Mouse (Mus musculus) frontal cortex, adult 2 months (tissue): ENCODE data around the gene Rbbp6. TPM values are rescaled to one million over a fixed set of nuclear protein-coding genes. Genes with fewer than 3 reads are reported as not detected.
A peak's percentile ranks its signal among the peaks of the same experiment; 100 is the strongest.

ENCODE experiments used
- DNase-seq, 2 experiments: peaks; one replicate each; pipeline ENCODE4 v3.0.0; 2022; ENCODE audit warnings: low spot score in 1 of 2; ENCODE audit errors: extremely low spot score in 1 of 2
- polyA plus RNA-seq: library from polyadenylated mRNA; depleted of rRNA; stranded (reverse); fragments of >200 nt; gene quantifications from 2 replicates; pipeline ENCODE4 v1.2.3, GENCODE M21; 2012; rRNA removed

Rbbp6 gene
- polyA plus RNA-seq = 64.3 and 65.6 TPM in 2 replicates

DNA sequence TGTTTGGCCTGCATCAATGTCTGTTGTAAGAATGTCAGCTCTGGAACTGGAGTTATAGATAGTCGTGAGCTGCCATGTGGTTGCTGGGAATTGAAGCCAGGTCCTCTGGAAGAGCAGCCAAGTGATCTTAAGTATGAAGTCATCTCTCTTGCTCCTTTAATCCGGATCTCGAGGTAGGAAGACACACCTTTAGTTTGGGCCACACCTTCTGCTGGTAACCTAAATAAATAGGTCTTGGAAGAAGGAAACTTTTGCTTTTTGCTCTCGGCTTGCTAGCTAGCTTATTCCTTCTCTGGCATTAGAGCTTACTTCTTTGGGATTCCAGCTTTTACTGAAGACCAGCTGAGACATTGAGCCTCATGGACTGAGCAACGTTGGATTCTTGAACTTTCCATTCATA, at the start of gene Rbbp6:
TSS of gene Rbbp6 (plus strand) at position 301 of the 400 bp plus-strand sequence.
- DNase-seq = no peak

DNA sequence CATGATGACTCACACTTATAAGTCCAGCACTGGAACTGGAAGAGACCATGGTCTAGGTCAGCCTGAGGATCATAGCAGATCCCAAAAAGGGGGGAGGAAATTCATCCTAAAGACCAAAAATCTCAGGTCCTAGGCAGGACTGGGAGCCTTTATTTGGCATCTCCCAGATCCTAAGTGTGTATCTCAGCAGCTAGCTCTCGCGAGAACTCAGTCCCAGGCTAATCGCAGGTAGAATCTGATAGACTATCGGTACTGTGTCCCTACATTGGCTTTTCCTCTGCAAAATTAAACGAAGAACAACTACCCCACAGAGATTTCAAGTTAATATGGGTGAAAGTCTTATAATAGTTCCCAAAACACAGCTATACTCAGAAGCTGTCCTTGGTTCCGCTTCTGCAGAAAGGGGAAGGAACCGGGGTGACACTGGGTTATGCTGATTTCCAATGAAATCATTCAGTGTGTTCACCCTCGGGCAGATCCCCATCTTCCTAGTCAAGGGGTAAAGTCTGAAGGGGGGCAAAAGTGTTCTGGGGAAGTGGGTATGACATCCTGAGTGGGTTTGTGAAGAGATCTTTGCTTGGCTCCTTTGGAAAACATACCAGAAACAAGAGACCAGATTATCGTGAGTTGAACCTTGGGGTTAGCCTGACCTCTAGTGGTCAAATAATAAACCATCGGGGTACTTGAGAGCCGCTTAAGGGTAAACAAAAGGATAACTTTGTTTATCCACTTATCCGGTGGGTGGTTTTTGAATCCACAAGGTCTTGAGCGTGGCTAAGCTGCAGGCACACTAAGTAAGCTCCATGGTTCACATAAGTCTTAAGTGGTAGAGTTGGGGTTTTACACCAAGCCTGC, 45.5 kb upstream of the Rbbp6 start:
- peak in 1 of 2 experiments; percentile 86 for DNase-seq

DNA sequence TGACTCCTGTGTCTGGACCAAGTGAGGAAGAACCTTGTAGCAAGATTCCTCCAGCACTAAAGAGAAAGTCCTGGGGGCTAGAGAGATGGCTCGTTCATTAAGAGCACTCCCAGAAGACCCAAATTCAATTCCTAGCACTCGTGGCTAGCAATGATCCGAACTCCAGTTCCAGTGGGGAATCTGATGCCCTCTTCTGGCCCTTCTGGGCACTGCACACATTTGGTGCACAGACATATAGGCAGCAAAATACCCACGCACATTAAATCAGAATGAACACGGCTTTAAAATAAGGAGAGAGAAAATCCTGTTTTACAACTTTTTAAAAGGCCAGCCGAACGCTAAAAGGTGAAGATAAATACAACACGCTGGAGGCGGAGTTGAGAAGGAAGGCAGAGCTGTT, 43.9 kb upstream of the Rbbp6 start:
- DNase-seq = no peak

DNA sequence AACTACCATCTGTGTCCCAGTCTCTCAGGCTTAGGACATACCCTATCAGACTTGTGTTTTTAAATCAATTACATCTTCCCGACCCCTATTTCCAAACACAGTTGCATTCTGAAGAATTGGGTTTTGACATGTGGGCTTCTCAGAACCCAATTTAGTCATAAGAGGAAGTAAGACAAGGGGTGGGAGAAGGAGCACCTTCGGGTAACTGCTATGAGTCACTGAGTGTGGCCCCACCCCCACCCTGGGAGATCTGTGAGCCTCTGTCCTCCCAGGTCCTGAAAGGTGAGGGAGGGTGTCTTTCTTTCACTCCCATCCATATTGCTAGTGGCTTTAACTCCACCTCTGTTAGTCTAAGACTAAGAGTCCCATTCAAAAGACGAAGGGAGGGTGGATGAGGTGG, 41.2 kb upstream of the Rbbp6 start:
- no peak for DNase-seq

DNA sequence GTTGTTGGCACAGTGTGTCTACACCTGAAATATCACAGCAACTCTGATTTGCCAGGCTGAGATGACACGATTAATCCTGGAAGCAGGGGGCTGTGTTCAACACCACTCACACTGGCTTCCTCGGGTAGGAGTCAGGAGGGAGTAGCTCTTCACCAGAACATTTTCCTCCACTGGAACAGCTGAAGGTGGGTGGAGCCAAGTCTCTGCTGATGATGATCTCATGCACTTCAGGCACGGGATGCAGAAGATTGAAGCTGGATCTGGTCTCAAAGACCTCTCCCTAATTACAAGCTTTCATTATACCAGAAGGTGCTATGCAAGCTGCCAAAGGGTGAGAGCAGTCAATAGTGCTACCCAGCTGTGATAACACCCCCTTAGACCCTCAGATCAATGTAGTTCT, 35.0 kb upstream of the Rbbp6 start:
- DNase-seq = peak; percentile 15 to 37

DNA sequence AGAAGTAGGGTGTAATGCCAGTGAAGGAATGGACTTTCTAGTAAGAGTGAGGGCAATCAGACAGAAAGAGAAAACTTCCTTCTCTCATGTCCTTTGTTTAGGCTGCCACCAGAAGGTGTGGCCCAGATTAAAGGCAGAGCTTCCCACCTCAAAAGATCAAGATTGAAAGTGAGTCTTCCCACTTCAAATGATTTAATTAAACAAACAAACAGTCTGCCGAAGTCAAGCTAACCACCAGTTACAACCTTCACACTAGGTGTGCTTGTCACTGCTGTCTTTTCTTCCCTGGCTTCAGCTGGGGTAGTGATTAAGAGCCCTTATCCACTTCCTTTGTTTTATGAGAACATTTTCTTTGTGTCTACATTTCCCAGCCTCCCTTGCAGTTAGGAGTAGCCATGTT, 33.3 kb upstream of the Rbbp6 start:
- DNase-seq = no peak

DNA sequence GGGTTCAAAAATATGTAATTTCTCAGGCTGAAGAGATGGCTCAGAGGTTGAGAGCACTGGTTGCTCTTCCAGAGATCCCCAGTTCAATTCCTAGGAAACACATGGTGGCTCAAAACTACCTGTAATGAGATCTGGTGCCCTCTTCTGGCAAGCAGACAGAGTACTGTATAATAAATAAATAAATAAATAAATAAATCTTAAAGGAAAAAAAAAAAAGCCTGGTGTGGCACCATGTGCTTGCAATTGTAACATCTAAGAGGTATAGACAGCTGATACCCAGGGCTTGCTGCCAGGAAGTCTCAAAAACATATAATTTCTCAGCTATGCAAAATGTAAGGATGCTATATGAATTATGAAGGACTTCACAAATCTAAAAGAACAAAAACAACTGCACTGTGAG, 28.9 kb upstream of the Rbbp6 start:
- DNase-seq = no peak

DNA sequence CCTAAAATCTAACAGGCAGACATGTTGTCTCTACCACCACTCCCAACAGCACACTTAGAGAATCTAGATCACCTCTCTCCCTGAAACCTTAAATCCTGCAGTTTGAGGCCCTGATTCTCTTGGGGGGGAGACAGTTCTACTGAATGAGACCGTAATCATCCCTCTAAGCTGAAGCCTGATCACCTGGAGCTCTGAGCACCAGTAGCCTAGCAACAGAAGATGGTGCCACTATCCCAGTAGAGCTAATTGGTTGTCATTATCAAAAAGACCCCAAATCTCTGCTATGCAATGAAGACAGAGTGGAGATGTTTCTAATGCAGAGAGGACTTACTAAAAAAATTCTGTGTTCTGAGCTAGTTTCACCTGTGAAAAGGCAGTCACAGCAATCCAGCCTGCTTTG, 27.3 kb upstream of the Rbbp6 start:
- DNase-seq = no peak

DNA sequence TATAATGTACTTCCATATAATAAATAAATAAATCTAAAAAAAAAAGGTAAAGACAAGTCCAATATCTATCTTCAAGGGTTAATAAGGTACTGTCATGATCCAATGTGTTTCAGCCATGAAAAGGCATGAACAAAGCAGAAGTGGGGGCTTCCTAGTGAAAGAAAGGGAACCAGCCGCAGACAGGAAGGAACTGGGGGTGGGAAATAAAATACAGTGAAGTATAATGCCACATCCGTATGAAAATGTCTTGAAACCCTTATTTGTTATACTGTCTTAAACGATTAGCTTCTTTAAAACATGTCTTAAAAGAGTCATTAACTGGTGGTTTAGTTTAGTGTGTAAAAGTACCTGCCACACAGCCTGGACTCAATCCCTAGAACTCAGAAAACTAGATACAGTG, 26.3 kb upstream of the Rbbp6 start:
- no peak for DNase-seq

DNA sequence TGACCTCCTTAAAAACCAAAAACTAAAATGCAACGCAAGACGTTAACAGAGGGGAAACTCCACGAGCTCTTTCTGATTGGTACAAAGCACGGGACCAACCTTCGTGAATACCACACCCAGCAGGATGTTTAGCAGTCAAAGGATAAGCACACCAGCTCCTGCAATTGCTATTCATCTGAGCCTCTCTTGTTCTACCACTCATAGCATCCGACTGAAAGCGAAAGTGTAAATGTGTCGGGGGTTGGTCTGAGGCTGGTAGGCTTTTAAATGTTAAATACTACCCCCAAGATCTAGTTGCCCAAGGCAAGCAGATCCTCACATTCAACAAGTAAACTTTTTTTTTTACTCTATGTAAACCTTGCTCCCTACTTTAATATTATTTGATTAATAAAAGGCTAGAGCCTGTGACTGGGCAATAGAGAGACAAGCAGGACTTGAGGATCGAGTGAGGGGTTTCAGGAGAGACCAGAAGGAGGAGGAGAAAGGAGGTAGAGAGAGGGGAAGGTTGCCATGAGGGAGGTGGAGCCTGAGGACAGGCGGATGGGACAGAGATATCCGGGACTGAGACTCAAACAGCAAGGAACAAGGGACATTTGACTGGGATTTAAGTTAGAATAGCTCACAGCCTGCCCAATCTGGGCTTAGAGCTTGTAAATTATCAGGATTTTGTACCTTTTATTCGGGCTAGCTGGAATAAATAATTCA, 25.0 kb upstream of the Rbbp6 start:
- DNase-seq = no peak

DNA sequence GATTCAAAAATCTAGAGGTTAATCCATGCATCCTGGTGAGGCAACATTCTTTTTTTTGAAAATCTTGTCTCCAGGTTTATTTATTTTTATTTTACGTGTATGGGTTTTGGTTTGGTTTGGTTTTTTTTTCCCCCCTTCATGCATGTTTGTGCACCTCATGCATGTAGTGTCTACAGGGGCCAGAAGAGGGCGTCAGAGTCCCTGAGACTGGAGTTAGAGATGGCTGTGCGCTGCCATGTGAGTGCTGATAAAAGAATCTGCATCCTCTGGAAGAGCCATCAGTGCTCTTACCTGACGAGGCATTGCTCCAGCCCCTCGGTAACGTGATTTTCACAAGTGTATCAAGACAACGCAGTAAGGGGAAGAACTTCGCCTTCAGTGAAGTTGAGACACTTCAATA, 23.4 kb upstream of the Rbbp6 start:
- no peak for DNase-seq

DNA sequence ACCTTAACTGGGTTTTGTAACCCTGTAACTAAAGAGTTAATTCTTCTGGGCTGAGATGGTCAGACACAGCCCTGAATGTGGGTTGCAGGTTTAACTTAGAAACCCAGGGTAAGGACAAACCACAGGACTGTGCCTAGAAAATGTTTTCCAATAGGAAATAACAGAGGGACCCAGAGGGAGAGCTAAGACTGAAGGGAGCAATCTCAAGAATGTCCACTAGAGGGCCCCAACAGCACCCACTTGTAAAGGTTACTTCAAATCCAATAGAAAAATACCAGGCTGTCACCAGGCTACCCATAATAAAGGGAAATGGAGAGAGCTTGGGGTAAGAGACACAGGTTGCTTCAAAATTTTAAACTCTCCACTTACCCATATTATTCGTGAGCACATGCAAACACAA, 20.3 kb upstream of the Rbbp6 start:
- peak; percentile 78 to 95 for DNase-seq

DNA sequence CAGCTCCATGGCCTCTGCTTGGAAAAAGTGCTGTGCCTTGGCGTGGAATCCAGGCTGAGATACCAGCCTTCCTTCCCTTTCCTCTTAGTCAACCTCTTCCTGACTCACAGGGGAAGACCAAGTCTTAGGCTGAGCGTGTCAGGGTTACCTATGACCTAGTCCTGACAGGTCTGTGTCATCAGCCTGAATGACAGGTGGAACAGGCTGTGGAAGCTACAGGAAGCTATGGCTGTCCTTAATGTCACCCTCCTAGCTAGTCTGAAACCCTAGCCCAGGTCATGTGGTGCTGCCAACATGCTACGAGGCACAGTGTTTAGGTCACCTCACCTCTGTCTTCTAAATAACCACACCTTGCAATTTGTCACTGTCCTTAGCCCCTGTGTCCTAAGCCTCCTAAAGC, 16.2 kb upstream of the Rbbp6 start:
- DNase-seq = no peak

DNA sequence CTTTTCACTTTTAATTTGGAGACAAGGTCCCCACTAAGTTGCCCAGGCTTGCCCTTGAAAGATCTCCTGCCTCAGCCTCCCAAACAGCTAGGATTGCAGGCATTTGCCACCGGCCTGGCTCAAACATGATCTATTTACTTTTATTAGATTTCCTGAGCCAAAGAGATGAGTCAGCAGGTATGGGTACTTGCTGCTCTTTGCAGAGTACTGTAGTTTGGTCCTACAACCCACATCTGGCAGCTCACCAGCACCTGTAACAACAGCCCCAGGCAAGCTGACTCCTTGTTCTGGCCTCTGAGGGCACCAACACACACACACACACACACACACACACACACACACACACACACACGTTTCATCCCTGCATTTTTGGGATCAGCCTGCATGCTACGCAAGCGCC, 14.0 kb upstream of the Rbbp6 start:
- DNase-seq = no peak

DNA sequence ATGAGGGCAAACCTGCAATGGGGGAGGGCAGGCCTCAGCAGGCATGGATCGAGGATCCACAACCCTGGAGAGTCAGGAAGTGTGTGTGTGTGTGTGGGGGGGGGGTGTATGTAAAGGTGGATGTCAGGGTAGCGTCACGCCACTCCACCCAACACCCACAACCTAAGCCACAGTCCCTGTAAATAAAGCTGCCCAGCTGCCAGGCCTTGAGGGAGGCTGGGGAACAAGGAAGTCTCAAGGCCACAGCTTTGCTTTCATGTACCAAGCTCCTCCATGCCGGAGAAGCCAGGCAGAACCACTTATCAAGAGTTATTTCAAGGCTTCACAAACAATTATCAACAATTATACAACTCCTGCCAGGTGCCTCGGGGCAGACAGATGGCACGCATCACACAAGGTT, 13.4 kb upstream of the Rbbp6 start:
- DNase-seq = no peak

DNA sequence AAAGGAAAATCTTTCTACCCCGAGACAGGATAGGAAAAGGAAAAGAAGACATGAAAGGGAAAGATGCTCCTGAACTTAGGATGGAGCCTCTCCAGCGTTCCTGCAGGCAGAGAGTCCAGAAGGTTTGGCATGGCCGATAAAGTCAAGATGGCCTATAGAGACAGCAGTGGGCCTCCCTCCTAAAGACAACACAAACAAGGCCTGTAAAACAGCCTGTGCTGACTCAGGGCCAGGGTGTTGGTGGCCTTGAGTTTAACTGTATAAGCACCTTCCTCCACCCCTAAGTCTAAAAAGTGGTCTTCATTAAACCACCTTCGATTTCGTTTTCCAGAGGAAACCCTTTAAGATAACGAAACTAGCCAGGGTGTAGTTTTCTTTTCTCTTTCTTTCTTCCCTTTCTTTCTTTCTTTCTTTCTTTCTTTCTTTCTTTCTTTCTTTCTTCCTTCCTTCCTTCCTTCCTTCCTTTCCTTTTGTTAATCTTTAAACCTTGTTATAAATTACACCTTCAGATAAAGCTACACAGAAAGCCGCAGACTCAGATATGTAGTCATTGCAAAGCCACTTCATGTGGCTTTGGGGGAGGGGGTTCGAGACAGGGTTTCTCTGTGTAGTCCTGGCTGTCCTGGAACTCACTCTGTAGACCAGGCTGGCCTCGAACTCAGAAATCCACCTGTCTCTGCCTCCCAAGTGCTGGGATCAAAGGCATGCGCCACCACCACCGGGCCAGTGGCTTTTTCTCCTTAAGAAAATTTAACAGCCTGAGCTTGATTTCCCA, 10.8 kb upstream of the Rbbp6 start:
- no peak for DNase-seq

DNA sequence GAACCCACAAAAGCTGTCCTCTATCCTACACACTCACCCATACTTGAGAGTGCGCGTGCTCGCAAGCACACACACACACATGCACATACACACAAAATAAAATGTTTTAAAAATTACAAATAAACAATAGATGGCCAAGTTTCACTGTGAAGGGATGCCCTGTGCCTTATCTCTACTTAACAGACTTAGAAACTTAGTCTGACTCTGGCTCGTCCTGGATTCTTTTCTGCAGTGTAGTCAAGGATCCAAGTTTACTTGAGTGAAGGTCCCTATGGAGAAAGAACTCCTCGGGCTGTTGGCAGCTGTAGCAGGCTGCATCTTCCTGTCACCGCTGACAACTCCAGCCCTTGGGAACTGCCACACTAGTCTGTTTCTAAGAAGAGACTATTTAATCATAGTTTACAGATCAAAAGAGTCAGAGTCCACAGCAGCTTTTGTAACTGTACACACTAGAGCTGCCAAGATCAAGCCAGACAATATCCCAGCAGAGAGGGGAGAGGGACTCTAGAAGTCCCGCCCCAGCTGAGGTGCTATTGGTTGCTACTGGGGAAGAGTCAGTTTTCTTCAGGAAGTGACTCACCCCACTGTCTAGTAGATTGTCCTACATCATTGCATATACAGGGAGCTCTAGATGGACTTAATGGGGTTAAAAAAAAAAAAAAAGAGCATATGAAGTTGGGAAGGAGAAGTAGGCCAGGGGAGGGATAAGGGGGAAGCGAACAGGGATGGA, 10.1 kb upstream of the Rbbp6 start:
- DNase-seq = no peak

DNA sequence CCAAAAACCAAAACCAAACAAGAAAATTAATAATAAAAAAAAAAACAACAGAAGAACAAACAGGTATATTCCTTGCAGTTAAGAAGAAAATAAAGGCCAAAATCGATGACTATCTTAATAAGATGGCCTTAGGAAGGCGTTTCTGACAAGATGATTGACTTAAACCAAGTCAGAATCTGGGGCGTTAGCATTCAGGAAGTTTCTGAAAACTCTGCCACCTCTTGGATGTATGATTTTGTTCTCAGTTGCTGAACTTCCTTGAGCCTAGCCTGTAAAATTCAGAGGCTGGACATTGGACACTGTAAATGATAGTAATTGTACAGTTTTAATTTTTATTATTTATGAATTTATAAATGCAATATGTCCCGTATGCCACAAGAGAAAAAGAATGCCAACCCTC, 3.3 kb downstream of the Rbbp6 start:
- peak in 1 of 2 experiments; percentile 15 for DNase-seq

DNA sequence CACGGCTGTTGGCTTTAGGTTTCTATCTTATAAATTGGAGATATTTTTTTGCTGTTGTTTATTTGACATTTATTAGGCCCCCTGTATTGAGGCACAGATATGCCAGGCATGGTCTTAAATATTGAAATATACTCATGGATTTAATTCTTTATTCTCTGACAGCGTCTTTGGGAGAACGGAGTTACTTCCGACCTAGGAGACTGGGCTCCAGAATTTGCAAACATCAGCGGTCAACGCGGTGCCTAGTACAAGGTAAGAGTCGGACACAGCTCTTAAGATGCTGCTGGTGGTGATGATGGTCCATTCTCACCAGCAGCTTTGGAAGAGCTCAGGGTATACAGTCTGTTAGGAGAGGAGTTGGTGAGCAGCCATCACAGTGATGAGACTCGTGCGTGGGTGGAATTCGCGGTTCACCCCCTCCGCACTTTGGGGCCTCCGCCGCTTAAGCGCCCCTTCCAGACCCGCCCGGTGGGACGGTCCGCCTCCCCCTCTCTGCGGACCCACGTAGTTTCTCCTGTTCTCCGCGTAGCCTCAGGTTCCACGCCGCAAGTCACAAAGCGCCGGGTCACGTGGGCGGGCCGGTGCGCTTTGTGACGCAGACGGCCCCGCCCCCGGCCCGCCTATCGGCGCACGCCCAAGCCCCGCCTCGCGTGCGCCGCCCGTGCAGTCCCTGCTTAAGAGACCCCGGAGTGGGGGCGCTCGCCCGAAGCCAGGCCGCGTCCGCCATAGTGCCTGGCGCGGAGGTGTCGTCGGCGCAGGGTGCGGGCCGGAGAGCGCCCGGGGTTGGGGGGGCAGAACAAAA, 3.9 kb downstream of the Rbbp6 start:
- peak; percentile 82 to 94 for DNase-seq
